8 mouse cellular contexts compared by ENCODE assay signal in genomic region chr17:13009887-13010286, GRCm38 (mm10). TPM values are rescaled to one million over a fixed set of nuclear protein-coding genes. Genes with fewer than 3 reads are reported as not detected.
DNase-seq lines count a peak whose midpoint lies in the region; ATAC-seq and TF ChIP-seq lines count a peak whose summit lies in the region.

No protein-coding gene starts in this region.

- peaks cover 3% of the 10 kb centered on the region; the same call in 1 of the 2 replicates for H3K4me1 ChIP-seq in kidney, adult 2 months (ENCODE audit: control insufficient read depth, insufficient read depth, low read length)
- H3K4me1 ChIP-seq in kidney, embryonic 16.5 days (ENCODE audit: insufficient read depth, low read length), result peaks cover 16% of the 10 kb centered on the region
- peaks cover 1% of the 10 kb centered on the region; the same call in 1 of the 2 replicates for H3K4me1 ChIP-seq in cortical plate, adult 2 months (ENCODE audit: control insufficient read depth, insufficient read depth, low read length)
- H3K4me1 ChIP-seq in liver, embryonic 14.5 days (replicated peaks; ENCODE audit: control insufficient read depth in 2 of 2, insufficient read depth in 2 of 2, low read length in 1 of 2), result peaks cover 10 to 16% of the 10 kb centered on the region in 2 experiments
- peaks cover 14% of the 10 kb centered on the region for H3K4me1 ChIP-seq in midbrain, embryonic 16.5 days (ENCODE audit: control insufficient read depth, insufficient read depth, low read length)

- H3K27ac ChIP-seq in kidney, adult 2 months (ENCODE audit: insufficient read depth, low read depth, low read length), result no peak overlapping the region
- H3K27ac ChIP-seq in kidney, embryonic 16.5 days (ENCODE audit: low read length), result no peak overlapping the region
- H3K27ac ChIP-seq in cortical plate, adult 2 months (ENCODE audit: insufficient read depth, low read length), result no peak overlapping the region
- no peak overlapping the region for H3K27ac ChIP-seq in liver, embryonic 14.5 days
- H3K27ac ChIP-seq in midbrain, embryonic 16.5 days (ENCODE audit: low read length), result no peak overlapping the region

- no peak for TF ChIP-seq POLR2A in kidney, adult 2 months (IDR thresholded peaks at IDR 0.05; ENCODE audit: low read depth, low read length)
- no peak for TF ChIP-seq POLR2A in cortical plate, adult 2 months (IDR thresholded peaks at IDR 0.05; ENCODE audit: extremely low read depth, insufficient read depth, low read length)

- TF ChIP-seq CTCF in kidney, adult 2 months (conservative IDR thresholded peaks at IDR 0.05; ENCODE audit: insufficient read depth, insufficient read length, low read depth, low read length), result no peak; the same call in 1 of the 2 replicates
- no peak for TF ChIP-seq CTCF in cortical plate, adult 2 months (IDR thresholded peaks at IDR 0.05; ENCODE audit: extremely low read depth, insufficient read depth, low read length)
- TF ChIP-seq CTCF in liver, embryonic 14.5 days (IDR thresholded peaks at IDR 0.05; ENCODE audit: low read depth), result peak; percentile 69

- TF ChIP-seq EP300 in liver, embryonic 14.5 days (IDR thresholded peaks at IDR 0.05; ENCODE audit: low read depth), result no peak

- H3K27me3 ChIP-seq in kidney, adult 2 months (replicated peaks; ENCODE audit: control insufficient read depth, insufficient read depth, low read length), result no peaks in the 10 kb centered on the region
- no peaks in the 10 kb centered on the region for H3K27me3 ChIP-seq in kidney, embryonic 16.5 days (ENCODE audit: insufficient read depth, low read length)
- no peaks in the 10 kb centered on the region for H3K27me3 ChIP-seq in liver, embryonic 14.5 days (ENCODE audit: control insufficient read depth, insufficient read depth, low read length)
- no peaks in the 10 kb centered on the region for H3K27me3 ChIP-seq in midbrain, embryonic 16.5 days (ENCODE audit: control insufficient read depth, insufficient read depth, low read depth, low read length)

- no peak for ATAC-seq in kidney, embryonic 16.5 days (ENCODE audit: low FRiP score, low TSS enrichment)
- peak; percentile 32 for ATAC-seq in CD4-positive, CD25-positive, alpha-beta regulatory T cell, adult 4 months
- ATAC-seq in liver, embryonic 14.5 days (ENCODE audit: insufficient read depth), result no peak
- no peak for ATAC-seq in midbrain, embryonic 16.5 days

- no peak overlapping the region for H3K9ac ChIP-seq in kidney, embryonic 16.5 days (replicated peaks; ENCODE audit: low read length)
- H3K9ac ChIP-seq in liver, embryonic 14.5 days (replicated peaks), result no peak overlapping the region
- no peak overlapping the region for H3K9ac ChIP-seq in midbrain, embryonic 16.5 days (ENCODE audit: low read depth, low read length)

- H3K9me3 ChIP-seq in kidney, embryonic 16.5 days (ENCODE audit: low read length), result no peaks in the 10 kb centered on the region
- H3K9me3 ChIP-seq in liver, embryonic 14.5 days (ENCODE audit: control insufficient read depth, low read length), result no peaks in the 10 kb centered on the region
- H3K9me3 ChIP-seq in midbrain, embryonic 16.5 days (replicated peaks; ENCODE audit: control insufficient read depth, low read length, poor library complexity, severe bottlenecking), result no peaks in the 10 kb centered on the region

- WGBS in kidney, adult 2 months, result 11% methylated on average over 3 of the region's 3 CpGs
- 33% methylated on average over 3 of the region's 3 CpGs for WGBS in kidney, embryonic 16.5 days
- 12% methylated on average over 3 of the region's 3 CpGs for WGBS in liver, embryonic 14.5 days (ENCODE audit: insufficient replicate concordance)
- 34% methylated on average over 3 of the region's 3 CpGs for WGBS in midbrain, embryonic 16.5 days

- peaks cover 7% of the 10 kb centered on the region for H3K36me3 ChIP-seq in kidney, adult 2 months (ENCODE audit: control insufficient read depth, insufficient read depth, low read length)
- H3K36me3 ChIP-seq in kidney, embryonic 16.5 days (ENCODE audit: insufficient read depth, low read length), result peaks cover 26% of the 10 kb centered on the region
- peaks cover 37% of the 10 kb centered on the region for H3K36me3 ChIP-seq in liver, embryonic 14.5 days (replicated peaks; ENCODE audit: control insufficient read depth, insufficient read depth, low read depth)
- H3K36me3 ChIP-seq in midbrain, embryonic 16.5 days (ENCODE audit: control insufficient read depth, insufficient read depth, low read length), result peaks cover 13% of the 10 kb centered on the region

- DNase-seq in kidney, adult 2 months, result peak; percentile 79
- peak; percentile 93 for DNase-seq in 416B (ENCODE audit: low read depth)
- peak; percentile 68 to 80 (median 71) for DNase-seq in liver, embryonic 14.5 days (ENCODE audit: low read depth in 3 of 3, low spot score in 3 of 3)
- DNase-seq in thymus, postnatal 25 days, result peak; percentile 25

- no peak overlapping the region for H3K4me3 ChIP-seq in kidney, adult 2 months (ENCODE audit: insufficient read depth, low read depth, low read length)
- no peak overlapping the region for H3K4me3 ChIP-seq in kidney, embryonic 16.5 days (ENCODE audit: low read length)
- H3K4me3 ChIP-seq in cortical plate, adult 2 months (ENCODE audit: insufficient read depth, low read length), result peak overlapping the region; percentile 85; the same call in 1 of the 2 replicates
- no peak overlapping the region for H3K4me3 ChIP-seq in liver, embryonic 14.5 days (ENCODE audit: insufficient read depth in 1 of 2, low read depth in 2 of 2, low read length in 2 of 2)
- H3K4me3 ChIP-seq in midbrain, embryonic 16.5 days (ENCODE audit: low read depth, low read length), result no peak overlapping the region

- no peak overlapping the region for H3K4me2 ChIP-seq in kidney, embryonic 16.5 days (replicated peaks; ENCODE audit: low read depth, low read length)
- H3K4me2 ChIP-seq in liver, embryonic 14.5 days (ENCODE audit: low read depth), result no peak overlapping the region
- no peak overlapping the region for H3K4me2 ChIP-seq in midbrain, embryonic 16.5 days (ENCODE audit: low read length)

RNA-seq across cellular contexts. Expression of gene Sod2, which starts 3.2 kb away (rescaled TPM):
- polyA plus RNA-seq in kidney, adult 2 months (2012; rRNA removed), result 731 and 1,146 TPM in 2 replicates
- polyA plus RNA-seq in kidney, embryonic 16.5 days (2015; fragmentation: Nextera tagmentation; extraction: Ambion mirVana), result 178 and 179 TPM in 2 replicates
- 10 to 100 TPM; 50.5 to 67.6 TPM for polyA plus RNA-seq in CD4-positive, CD25-positive, alpha-beta regulatory T cell, adult 4 months (2017; shearing (Covaris generic))
- polyA plus RNA-seq in cortical plate, adult 2 months (2012; rRNA removed), result 222 and 230 TPM in 2 replicates
- polyA plus RNA-seq in liver, embryonic 14.5 days (2012; rRNA removed), result 40.4 and 105 TPM in 2 replicates
- 135 and 136 TPM in 2 replicates for polyA plus RNA-seq in liver, embryonic 14.5 days (2014; fragmentation: Nextera tagmentation; extraction: Ambion mirVana)
- 111 and 118 TPM in 2 replicates for polyA plus RNA-seq in midbrain, embryonic 16.5 days (2015; fragmentation: Nextera tagmentation; extraction: Ambion mirVana)

RNA-seq across cellular contexts. Expression of gene Wtap, which starts 15.9 kb away (rescaled TPM):
- polyA plus RNA-seq in kidney, adult 2 months (2012; rRNA removed), result 17.3 and 23.9 TPM in 2 replicates
- polyA plus RNA-seq in kidney, embryonic 16.5 days (2015; fragmentation: Nextera tagmentation; extraction: Ambion mirVana), result 124 and 135 TPM in 2 replicates
- polyA plus RNA-seq in CD4-positive, CD25-positive, alpha-beta regulatory T cell, adult 4 months (2017; shearing (Covaris generic)), result 100 to 1,000 TPM in 1 of 2 experiments, 10 to 100 TPM in 1; 97.3 to 149 TPM
- 50.9 and 51.3 TPM in 2 replicates for polyA plus RNA-seq in cortical plate, adult 2 months (2012; rRNA removed)
- 13.3 and 24.5 TPM in 2 replicates for polyA plus RNA-seq in liver, embryonic 14.5 days (2012; rRNA removed)
- 51.9 and 54.6 TPM in 2 replicates for polyA plus RNA-seq in liver, embryonic 14.5 days (2014; fragmentation: Nextera tagmentation; extraction: Ambion mirVana)
- polyA plus RNA-seq in midbrain, embryonic 16.5 days (2015; fragmentation: Nextera tagmentation; extraction: Ambion mirVana), result 133 and 136 TPM in 2 replicates

RNA-seq across cellular contexts. Expression of gene Gpr31b, which starts 42.2 kb away (rescaled TPM):
- polyA plus RNA-seq in kidney, adult 2 months (2012; rRNA removed), result 0.11 and 0.22 TPM in 2 replicates
- not detected in 2 replicates for polyA plus RNA-seq in kidney, embryonic 16.5 days (2015; fragmentation: Nextera tagmentation; extraction: Ambion mirVana)
- polyA plus RNA-seq in CD4-positive, CD25-positive, alpha-beta regulatory T cell, adult 4 months (2017; shearing (Covaris generic)), result not detected
- polyA plus RNA-seq in cortical plate, adult 2 months (2012; rRNA removed), result not detected in 2 replicates
- polyA plus RNA-seq in liver, embryonic 14.5 days (2012; rRNA removed), result not detected in 2 replicates
- 0.11 TPM in 1 of 2 replicates, not detected in the other for polyA plus RNA-seq in liver, embryonic 14.5 days (2014; fragmentation: Nextera tagmentation; extraction: Ambion mirVana)
- 0.19 TPM in 1 of 2 replicates, not detected in the other for polyA plus RNA-seq in midbrain, embryonic 16.5 days (2015; fragmentation: Nextera tagmentation; extraction: Ambion mirVana)

RNA-seq across cellular contexts. Expression of gene Acat2, which starts 49.3 kb away (rescaled TPM):
- 44.3 and 54.3 TPM in 2 replicates for polyA plus RNA-seq in kidney, adult 2 months (2012; rRNA removed)
- polyA plus RNA-seq in kidney, embryonic 16.5 days (2015; fragmentation: Nextera tagmentation; extraction: Ambion mirVana), result 134 and 136 TPM in 2 replicates
- 10 to 100 TPM; 53.6 to 68.3 TPM for polyA plus RNA-seq in CD4-positive, CD25-positive, alpha-beta regulatory T cell, adult 4 months (2017; shearing (Covaris generic))
- 42.3 and 47.4 TPM in 2 replicates for polyA plus RNA-seq in cortical plate, adult 2 months (2012; rRNA removed)
- 29.2 and 36.3 TPM in 2 replicates for polyA plus RNA-seq in liver, embryonic 14.5 days (2012; rRNA removed)
- 55.4 and 59.3 TPM in 2 replicates for polyA plus RNA-seq in liver, embryonic 14.5 days (2014; fragmentation: Nextera tagmentation; extraction: Ambion mirVana)
- polyA plus RNA-seq in midbrain, embryonic 16.5 days (2015; fragmentation: Nextera tagmentation; extraction: Ambion mirVana), result 378 and 382 TPM in 2 replicates

RNA-seq across cellular contexts. Expression of gene Tcp10b, which starts 51.0 kb away (rescaled TPM):
- polyA plus RNA-seq in kidney, adult 2 months (2012; rRNA removed), result 0.14 and 0.42 TPM in 2 replicates
- 0.09 TPM in 1 of 2 replicates, not detected in the other for polyA plus RNA-seq in kidney, embryonic 16.5 days (2015; fragmentation: Nextera tagmentation; extraction: Ambion mirVana)
- polyA plus RNA-seq in CD4-positive, CD25-positive, alpha-beta regulatory T cell, adult 4 months (2017; shearing (Covaris generic)), result not detected
- polyA plus RNA-seq in cortical plate, adult 2 months (2012; rRNA removed), result 0.57 and 0.94 TPM in 2 replicates
- 0.10 TPM in 1 of 2 replicates, not detected in the other for polyA plus RNA-seq in liver, embryonic 14.5 days (2012; rRNA removed)
- not detected in 2 replicates for polyA plus RNA-seq in liver, embryonic 14.5 days (2014; fragmentation: Nextera tagmentation; extraction: Ambion mirVana)
- polyA plus RNA-seq in midbrain, embryonic 16.5 days (2015; fragmentation: Nextera tagmentation; extraction: Ambion mirVana), result 0.30 TPM in 1 of 2 replicates, not detected in the other

Comparison
In these comparisons a context has a peak if more than half of its experiments do, and no peak if none do; other contexts are left out.
1. DNase-seq: peak in every context shown above with its lines; median percentile 93 in 416B; 79 in kidney, adult 2 months; 71 in liver, embryonic 14.5 days; 25 in thymus, postnatal 25 days.